Mouse (Mus musculus) spleen, adult 18-20 months (tissue): ENCODE data around the gene Nav2.

Source experiments
- DNase-seq, 2 experiments: peaks; one replicate each; pipeline ENCODE4 v3.0.0; 2022; ENCODE audit warnings: mixed read lengths in 2 of 2

The Nav2 gene

DNA sequence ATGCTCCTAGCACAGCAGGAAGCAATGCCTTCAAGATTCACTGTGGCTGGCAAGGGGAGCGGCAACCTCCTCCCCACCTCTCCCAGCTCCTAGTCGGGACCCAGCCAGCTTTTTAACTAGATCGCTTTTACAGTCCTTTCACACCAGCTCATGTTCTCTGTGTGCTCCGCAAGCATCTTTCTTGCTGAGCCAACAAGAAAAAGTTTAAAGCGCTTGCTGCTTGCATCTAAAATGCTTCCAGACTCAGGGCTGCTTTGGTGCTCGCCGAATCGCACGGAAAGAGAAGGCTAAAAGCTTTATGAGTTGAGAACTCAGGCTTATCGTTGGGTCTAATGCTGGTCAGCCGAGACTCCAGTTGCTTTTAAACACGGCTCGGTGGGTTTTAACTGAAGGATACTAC lies 510.3 kb downstream of the Nav2 start:
- DNase-seq, result no peak

DNA sequence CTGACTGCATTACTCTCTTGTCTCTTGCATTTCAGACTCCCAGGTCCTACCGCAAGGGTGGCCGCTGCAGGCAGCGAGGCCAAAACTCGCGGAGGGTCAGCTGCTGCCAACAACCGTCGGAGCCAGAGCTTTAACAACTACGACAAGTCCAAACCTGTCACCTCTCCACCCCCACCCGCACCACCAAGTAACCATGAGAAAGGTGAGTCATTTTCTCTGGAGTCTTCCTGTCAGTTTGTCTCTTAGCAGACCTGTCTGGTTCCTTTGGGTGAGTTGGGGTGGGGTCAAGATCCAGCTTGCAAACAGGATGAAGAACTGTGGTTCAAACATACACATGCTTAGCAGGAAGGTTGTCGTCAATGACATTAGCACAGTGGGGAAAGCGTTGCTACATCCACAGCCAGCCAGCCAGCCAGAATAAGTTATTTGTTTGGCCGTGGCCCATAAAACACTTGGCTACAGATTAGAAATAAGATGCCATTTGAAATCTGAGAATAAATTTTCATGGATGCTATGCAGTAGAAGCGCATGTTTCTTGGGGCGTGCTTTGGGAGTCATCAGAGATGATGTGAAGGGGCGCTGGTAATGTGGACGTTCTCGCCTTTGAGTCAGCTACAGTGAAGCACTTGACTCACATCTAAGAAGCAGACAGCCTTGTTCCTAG lies 511.8 kb downstream of the Nav2 start:
- no peak for DNase-seq

- no peak for DNase-seq
These were observed 512.7 kb downstream of the Nav2 start for GRCm38 (mm10) chr7:49421261-49421660.

GRCm38 (mm10) chr7:49423943-49424342 lies 515.4 kb downstream of the Nav2 start:
- DNase-seq, result no peak

DNA sequence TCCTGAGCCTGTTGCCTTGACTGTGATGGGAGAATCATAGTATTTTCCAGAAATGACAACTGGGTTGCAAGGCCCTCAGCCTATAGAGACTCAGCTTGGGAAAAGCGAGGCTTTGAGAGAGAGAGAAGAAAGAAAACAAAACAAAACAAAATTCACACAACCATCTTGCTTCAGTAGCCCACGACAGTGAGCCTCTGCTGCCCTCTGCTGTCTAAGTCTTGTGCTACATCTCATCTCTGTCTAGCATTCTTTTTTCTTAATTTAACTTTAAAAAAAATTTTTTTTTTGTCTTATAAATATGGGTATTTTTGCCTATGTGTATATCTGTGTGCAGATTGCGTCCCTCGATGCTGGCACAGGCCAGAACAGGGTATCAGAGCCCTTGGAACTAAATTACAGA lies 517.5 kb downstream of the Nav2 start:
- peak in 1 of 2 experiments; percentile 45 for DNase-seq

DNA sequence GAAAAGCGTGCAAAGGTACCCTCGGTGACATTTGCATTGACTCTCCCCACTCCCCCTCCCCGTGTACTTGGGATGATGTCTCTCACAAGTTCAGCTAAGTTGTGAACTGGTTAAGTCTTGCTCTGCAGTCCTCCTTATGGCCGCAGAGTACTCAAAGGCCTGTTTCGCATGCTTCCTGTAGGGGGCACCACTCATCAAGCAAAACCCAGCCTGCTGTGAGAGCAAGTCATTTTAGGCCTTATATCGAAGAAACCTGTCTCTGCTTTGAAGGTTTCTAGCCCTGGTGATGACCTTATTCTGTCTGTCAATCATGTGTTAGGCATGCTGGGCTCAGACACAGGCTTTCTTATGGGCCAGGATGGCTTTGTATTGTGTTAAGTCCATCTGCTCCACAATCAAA lies 519.3 kb downstream of the Nav2 start:
- DNase-seq, result no peak

GRCm38 (mm10) chr7:49428947-49429346 lies 520.4 kb downstream of the Nav2 start:
- no peak for DNase-seq

DNA sequence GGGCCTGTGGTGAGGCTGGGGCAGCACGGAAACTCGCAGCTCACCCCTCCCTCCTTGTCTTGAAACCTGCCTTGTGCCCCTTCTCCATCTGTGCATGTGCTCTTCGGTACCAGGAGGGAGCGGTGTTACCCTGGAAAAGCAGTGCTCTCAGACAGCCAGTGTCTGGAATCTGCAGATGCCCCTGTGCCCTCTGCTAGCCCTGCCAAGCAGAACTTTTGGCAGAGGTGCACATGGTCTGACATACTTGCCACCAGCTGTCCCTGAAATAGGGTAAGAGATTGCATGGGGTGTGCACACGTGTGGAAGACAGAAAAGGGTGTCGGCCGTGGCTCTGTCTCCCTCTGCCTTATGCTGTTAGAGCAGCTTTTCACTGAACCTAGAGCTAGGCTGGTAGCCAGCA lies 522.3 kb downstream of the Nav2 start:
- DNase-seq, result no peak

DNA sequence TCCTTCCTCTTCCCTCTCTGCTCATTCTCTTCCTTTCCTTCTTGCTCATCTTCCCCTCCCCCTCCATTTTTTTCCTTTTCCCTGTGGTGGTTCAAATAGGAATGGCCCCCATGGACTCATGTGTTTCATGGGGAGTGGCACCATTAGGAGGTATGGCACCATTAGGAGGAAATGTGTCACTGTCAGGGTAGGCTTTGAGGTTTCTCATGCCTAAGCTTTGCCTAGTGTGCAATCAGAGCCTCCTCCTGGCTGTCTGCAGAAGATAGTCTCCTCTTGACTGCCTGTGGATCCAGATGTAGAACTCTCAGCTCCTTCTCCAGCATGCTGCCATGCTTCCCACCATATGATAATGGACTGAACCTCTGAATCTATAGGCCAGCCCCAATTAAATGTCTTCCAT lies 525.4 kb downstream of the Nav2 start:
- DNase-seq, result no peak

DNA sequence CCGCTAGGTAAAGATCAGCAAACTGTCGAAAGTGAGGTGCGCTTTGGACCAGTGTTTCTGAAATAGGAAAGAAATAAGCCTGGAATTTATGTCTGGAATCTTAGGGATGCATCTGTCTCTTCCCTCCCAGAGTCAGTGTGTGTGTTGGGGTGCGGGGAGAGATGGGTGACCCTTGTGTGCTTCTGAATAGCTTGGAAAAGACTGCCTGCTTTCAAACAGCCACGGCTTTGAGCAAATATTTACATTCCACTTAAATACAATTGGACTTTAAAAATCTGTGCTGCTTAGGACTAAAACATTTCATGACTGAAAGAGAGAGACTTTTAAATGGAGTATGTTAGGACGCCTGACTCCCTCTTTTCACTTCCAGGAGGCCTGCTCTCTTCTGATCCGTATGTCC lies 528.0 kb downstream of the Nav2 start:
- no peak for DNase-seq

DNA sequence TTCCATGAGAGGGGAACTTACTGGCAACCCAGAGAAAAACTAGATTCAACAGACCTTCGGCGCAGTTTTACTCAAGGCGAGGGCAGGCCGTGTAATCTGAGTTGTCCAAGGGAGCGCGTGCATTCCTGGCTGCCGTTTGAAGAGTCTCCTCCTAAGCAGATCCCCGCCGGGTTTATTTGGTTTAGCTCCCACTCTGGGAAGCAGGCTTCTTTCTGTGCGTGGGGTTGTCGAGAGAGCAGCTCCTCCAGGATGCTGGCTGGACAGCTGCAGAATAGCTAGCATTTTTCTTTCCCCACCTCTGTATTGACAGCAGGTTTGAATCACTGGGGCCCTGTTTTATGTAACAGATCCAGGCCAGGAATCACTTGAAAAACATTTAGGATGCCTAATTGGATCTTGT lies 529.4 kb downstream of the Nav2 start:
- DNase-seq, result no peak

DNA sequence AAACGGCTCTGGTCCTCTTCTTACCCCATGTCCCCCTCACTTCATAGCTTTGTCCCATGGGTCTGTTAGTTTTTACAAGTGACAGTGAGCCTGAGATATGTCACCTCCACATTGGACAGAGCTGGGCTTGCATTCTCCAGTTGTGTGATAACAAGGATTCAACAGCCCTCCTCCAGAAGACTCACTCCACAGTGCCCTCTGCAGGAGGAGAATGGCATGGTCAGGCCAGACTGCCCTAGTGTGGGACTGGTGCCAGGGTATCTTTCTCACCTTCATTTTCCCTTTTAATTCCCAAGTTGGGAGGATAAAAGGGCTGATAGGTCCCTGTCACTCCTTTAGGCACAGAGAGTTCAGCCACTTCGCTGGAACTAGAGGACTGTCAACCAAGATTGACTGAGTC lies 530.6 kb downstream of the Nav2 start:
- no peak for DNase-seq

DNA sequence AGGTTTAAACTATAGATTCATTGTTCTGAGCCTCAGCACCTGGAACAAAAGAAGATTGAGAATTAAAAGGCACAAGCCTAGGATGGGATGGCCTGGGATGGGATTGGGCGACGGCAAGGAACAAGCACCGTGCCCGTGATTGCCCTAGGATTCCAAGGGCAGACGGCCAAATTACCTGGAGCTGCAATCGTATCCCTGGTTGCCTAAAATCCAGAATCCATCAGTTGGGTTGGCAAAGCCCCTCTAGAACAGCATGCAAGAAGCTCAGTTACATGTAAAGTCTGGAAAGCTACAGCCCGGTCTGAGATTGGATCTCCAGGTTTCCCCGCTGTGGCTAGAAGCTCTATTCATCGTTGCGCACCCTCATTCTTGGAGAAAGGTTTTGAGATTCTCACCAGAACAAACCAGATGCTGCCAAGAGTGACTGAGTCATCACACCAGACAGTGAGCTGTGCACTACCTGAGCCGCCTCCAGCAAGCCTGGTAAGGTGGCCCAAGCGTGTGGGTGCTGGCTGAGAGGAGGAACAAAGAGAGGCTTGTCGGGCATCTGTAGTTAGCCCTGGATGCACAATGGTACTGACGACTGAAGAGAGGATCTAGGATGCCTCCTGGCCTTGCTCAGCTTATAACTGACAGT lies 531.9 kb downstream of the Nav2 start:
- no peak for DNase-seq

DNA sequence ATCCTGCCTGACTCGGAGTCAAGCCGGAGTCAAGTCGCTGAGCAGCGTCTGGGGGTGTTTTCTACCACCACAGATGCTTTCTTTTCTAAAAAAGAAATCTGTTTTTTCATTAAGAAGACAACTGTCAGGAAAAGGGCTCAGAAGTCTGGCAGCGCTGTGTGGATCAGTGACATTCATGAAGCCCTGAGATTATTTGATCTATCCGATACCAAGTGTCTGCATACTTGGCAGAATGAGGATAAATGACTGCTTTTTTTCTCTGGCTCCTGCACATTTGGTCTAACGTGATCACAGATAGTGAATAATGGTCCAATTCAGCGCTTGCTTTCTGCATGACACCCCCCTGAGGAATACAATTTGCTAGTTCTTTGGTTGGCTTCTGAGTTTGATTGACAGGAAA lies 533.7 kb downstream of the Nav2 start:
- no peak for DNase-seq

GRCm38 (mm10) chr7:49448580-49448979 lies 540.1 kb downstream of the Nav2 start:
- DNase-seq, result no peak

- DNase-seq, result no peak
These were observed 542.0 kb downstream of the Nav2 start for GRCm38 (mm10) chr7:49450261-49451141.

GRCm38 (mm10) chr7:49451240-49451639 lies 542.7 kb downstream of the Nav2 start:
- no peak for DNase-seq

- no peak for DNase-seq
These were observed 543.8 kb downstream of the Nav2 start for GRCm38 (mm10) chr7:49452274-49452673.

DNA sequence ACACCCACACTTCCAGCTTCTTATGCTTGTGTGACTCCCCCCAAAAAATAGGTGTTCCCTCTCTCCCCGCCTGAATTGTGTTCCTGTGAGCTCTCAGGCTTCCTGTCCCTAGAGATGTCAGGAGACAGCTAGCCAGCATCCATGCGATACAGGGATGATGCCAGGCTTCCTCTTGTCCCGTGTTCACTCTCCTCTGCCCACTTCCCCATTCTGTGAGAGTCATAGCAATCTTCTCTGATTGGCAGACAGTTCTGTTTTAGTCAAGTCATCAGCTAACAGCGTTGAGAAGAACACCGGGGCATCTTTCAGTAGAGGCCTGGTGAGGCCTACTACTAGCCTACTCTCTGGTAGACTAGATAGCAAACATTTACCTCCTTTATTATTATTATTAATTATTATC lies 546.1 kb downstream of the Nav2 start:
- DNase-seq, result no peak

DNA sequence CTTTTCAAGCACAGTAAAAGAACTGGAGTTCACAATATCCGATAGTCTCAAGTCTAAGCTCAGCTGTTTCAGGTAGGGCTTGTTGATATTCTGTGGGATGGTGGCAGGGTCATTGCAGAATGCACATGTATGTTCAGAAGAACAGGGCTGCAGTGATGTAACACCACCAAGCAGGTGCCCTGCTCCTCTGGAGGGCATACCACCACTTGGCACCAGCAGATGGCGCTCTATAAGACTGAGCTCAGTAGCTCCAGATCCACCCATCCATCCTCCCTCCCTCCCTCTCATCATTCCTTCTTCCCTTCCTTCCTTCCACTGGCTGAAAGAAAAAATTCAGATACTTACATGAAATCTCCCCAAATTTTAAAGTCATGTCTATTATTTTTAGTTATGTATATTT lies 547.6 kb downstream of the Nav2 start:
- peak in 1 of 2 experiments; percentile 55 for DNase-seq

GRCm38 (mm10) chr7:49457398-49457797 lies 548.9 kb downstream of the Nav2 start:
- DNase-seq, result no peak

DNA sequence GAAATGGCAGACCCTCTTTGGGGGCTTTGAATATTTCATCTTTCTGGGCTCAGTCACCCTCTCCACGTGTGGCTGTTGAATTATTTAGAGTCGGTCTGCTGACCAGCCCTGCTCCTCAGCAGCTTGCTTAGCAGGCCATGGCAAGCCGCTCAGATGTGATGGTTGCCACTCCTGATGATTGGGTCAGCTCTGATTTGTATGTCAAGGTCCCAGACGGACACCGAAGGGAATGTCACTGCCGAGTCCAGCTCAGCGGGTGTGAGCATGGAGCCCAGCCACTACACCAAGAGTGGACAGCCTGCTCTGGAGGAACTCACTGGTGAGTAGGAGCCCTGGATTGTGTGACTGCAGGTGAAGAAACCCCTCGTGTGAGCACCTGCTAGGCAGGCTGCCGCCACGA lies 549.4 kb downstream of the Nav2 start:
- DNase-seq, result no peak

GRCm38 (mm10) chr7:49462328-49462811 lies 553.9 kb downstream of the Nav2 start:
- peak in 1 of 2 experiments; percentile 37 for DNase-seq

DNA sequence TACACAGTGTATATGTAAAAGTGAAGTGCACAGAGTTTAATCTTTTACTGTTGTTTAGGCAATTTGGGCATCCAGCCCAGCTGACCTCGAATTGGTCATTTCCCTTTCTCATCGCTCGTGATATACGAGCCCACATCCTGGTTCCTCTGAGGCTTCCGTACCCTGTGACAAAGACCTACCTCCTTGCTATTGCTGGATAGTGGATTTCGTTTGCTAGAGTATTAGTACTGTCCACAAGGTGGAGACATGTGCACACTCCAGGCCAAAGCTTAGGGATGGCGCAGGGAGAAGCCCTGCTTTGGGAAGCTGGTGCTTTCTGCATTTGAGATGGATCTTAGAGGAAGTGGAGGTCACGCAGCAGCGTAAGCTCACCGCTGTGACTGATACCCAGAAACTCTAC lies 559.3 kb downstream of the Nav2 start:
- no peak for DNase-seq
